Comparison of ENCODE assay signal across 12 mouse cellular contexts in the genomic region with DNA sequence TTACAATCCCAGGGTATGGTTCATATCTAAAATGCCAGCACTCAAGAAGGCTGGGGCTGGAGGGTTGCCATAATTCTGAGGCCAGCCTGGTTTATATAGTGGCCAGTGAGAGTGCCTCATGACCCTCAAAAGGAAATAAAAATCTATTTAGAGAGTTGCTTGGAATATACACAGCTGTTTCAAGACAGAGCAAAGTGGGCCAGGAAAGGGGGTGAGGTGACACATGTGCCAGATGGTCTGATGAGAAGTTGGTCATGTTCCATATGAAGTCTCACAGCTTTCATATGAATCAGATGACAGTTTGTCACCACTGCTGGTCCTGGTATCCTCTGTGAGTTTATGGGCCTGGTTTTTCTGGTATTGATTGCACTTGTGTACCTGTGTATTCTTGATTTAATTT.
DNase-seq lines count a peak whose midpoint lies in the region; ATAC-seq and TF ChIP-seq lines count a peak whose summit lies in the region.
"Had no signal": no experiment of that assay in that cellular context is flagged by ENCODE, and none has a peak within 500 bp of the region (broad histone marks: within the 10 kb centered on the region; RNA-seq: fewer than 3 reads in every experiment).

No protein-coding gene starts in this region.

- DNase-seq in frontal cortex, postnatal 25 days (ENCODE audit: low spot score in 2 of 2): no peak
- DNase-seq in left cerebral cortex, adult 18-20 months (ENCODE audit: low spot score in 2 of 2): peak; percentile 14 to 20
- no peak for DNase-seq in left cerebral cortex, adult 11 months (ENCODE audit: low spot score)
- DNase-seq in brain, embryonic 14.5 days (ENCODE audit: low read depth): peak; percentile 47
- peak; percentile 68 for DNase-seq in lung, postnatal 10 days
- no peak for DNase-seq in kidney, adult 8-10 months
- no peak for DNase-seq in kidney, adult 9 months
- DNase-seq: cerebellum, adult 2 months; gastrocnemius, postnatal 25 days; heart, postnatal 36 days; retina, postnatal 1 day had no signal

- TF ChIP-seq POLR2A in brain, embryonic 14.5 days (IDR thresholded peaks at IDR 0.05; ENCODE audit: borderline replicate concordance, extremely low read depth, insufficient read depth, insufficient read length, poor library complexity, severe bottlenecking): no peak

- no peak for TF ChIP-seq CTCF in brain, embryonic 14.5 days (IDR thresholded peaks at IDR 0.05; ENCODE audit: borderline replicate concordance, extremely low read depth, insufficient read depth, insufficient read length)

- ATAC-seq in frontal cortex, adult (ENCODE audit: low TSS enrichment): peak; percentile 72

Comparison
In these comparisons a context has a peak if more than half of its experiments do, and no peak if none do; other contexts are left out.
1. DNase-seq: peak in left cerebral cortex, adult 18-20 months (2 of 2), brain, embryonic 14.5 days (single experiment) and lung, postnatal 10 days (single experiment); none in frontal cortex, postnatal 25 days (0 of 2), left cerebral cortex, adult 11 months (single experiment), kidney, adult 8-10 months (0 of 2) and kidney, adult 9 months (single experiment).